Mouse (Mus musculus) hindbrain, embryonic 11.5 days (tissue): ENCODE measurements at regions not wholly inside any gene's neighbourhood (a gene's known extent, or its start where the extent isn't known, plus 50 kb on each side); places are given as distances from the start of the nearest gene placed in this dataset.

Source experiments
- ATAC-seq: fragments of 200-750 bp; cut with Nextera tagmentation; 2 replicates; pipeline ENCODE4 v1.8.0; 2017; ENCODE audit warnings: mild to moderate bottlenecking, moderate TSS enrichment, moderate library complexity; ENCODE audit not compliant: low FRiP score
- DNase-seq: peaks from one replicate; pipeline ENCODE4 v3.0.0-alpha.2; 2015; ENCODE audit warnings: low spot score
- H3K27ac ChIP-seq: fragments of 300-500 bp; sonication (generic); 2 replicates; pipeline ENCODE4 v1.5.1; 2014; ENCODE audit warnings: mild to moderate bottlenecking, low read depth, low read length
- H3K27me3 ChIP-seq: fragments of 300-500 bp; sonication (generic); 2 replicates; pipeline ENCODE4 v1.6.1; 2014; ENCODE audit warnings: mild to moderate bottlenecking, low read length, moderate library complexity, mixed read lengths; ENCODE audit not compliant: control insufficient read depth, insufficient read depth
- H3K36me3 ChIP-seq: fragments of 300-500 bp; sonication (generic); 2 replicates; pipeline ENCODE4 v1.6.1; 2014; ENCODE audit warnings: mild to moderate bottlenecking, low read length, moderate library complexity, mixed read lengths; ENCODE audit not compliant: control insufficient read depth, insufficient read depth
- H3K4me1 ChIP-seq: fragments of 300-500 bp; sonication (generic); replicated peaks from 2 replicates; pipeline ENCODE4 v1.6.1; 2014; ENCODE audit warnings: low read length, mixed read lengths; ENCODE audit not compliant: control insufficient read depth, insufficient read depth
- H3K4me2 ChIP-seq: fragments of 300-500 bp; sonication (generic); replicated peaks from 2 replicates; pipeline ENCODE4 v1.6.1; 2014; ENCODE audit warnings: mild to moderate bottlenecking, low read depth, low read length
- H3K4me3 ChIP-seq: fragments of 300-500 bp; sonication (generic); 2 replicates; pipeline ENCODE4 v1.5.1; 2014; ENCODE audit warnings: low read depth, low read length
- H3K9ac ChIP-seq: fragments of 300-500 bp; sonication (generic); 2 replicates; pipeline ENCODE4 v1.6.1; 2014; ENCODE audit warnings: low read depth, low read length
- H3K9me3 ChIP-seq: fragments of 300-500 bp; sonication (generic); 2 replicates; pipeline ENCODE4 v1.6.1; 2016; ENCODE audit warnings: low read length; ENCODE audit not compliant: control insufficient read depth
- WGBS: fragments of 180-500 bp; shearing (Covaris S2); extraction: QIAGEN DNeasy Blood & Tissue Kit; methylation state at CpG from one replicate; pipeline ENCODE4 v1.1.7; 2014; 5-methylcytosine and 5-hydroxymethylcytosine counted together

DNA sequence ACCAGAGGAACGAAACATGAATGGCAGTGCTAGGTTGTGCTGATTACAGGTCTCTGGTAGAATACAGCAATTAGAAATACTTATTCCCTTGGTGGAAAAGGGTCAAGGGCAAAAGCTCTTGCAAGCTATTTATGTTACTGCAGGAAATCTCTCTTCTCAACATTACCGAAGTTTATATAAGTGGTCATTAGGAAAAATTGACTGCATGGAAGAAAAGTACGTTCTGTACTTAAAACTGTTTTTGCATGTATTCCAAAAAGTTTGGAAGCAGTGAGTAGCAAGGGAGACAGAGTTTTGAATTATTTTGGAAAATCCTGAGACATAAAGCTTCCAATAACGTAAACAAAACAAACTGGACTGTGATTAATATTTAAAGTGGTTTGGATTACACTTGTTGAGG lies 554.6 kb upstream of the Klf6 start:
- no peak overlapping the region for H3K9ac ChIP-seq
- no peaks in the 10 kb centered on the region for H3K36me3 ChIP-seq
- WGBS: 80% methylated on average over 4 of the region's 4 CpGs
- DNase-seq: no peak
- no peak for ATAC-seq
- no peaks in the 10 kb centered on the region for H3K27me3 ChIP-seq
- H3K9me3 ChIP-seq: no peaks in the 10 kb centered on the region
- H3K4me3 ChIP-seq: no peak overlapping the region
- H3K27ac ChIP-seq: no peak overlapping the region
- H3K4me1 ChIP-seq: 0 out of 2 replicates have a peak, but pooled peaks cover 2% of the 10 kb centered on the region
- H3K4me2 ChIP-seq: no peak overlapping the region

DNA sequence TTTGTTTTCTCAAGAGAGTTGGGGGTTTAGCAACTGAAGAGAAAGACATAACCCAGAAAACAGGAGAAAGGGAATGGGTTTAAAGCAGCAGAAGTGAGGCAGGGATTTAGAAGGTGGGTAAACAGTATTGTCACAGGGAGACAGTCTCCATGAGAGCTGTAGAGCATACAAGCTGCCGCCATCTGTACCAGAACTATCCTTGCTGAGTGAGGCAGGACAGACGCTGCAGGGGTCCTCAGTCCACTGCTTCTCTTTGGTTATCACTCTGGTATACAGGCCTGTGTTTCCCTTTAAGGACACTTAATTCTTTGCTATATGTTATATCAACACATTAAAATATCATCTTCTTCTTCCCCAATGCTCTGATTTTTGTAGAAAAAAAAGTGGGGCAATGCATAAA lies 548.0 kb upstream of the Klf6 start:
- DNase-seq (peak; percentile 5), ATAC-seq (no peak)
- Histone ChIP-seq H3K9me3 (no peaks in the 10 kb centered on the region), H3K4me3 (no peak overlapping the region), H3K27ac (no peak overlapping the region), H3K9ac (no peak overlapping the region), H3K4me2 (no peak overlapping the region), H3K36me3 (no peaks in the 10 kb centered on the region), H3K27me3 (no peaks in the 10 kb centered on the region), H3K4me1 (no peaks in the 10 kb centered on the region)
- 35% methylated on average over 2 of the region's 2 CpGs for WGBS

DNA sequence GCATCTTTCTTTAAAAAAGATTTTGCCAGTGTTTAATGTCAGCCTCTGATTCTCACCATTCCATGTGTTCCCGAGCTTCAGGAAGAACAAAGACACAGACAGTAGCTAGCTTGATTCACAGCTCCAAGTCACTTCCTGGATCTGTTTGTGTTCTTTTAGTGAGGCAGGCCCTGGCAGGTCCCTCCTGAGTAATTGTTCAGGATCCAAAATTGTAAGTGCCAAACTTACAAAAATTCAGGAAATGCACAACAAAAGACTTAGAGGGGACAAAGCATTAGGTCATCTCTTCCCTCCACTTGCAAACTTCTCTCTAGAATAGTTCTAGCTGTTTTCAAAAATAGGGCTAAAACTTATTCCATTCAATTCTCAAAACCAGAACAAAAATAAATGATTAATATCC lies 546.3 kb upstream of the Klf6 start:
- DNase-seq (no peak), ATAC-seq (no peak)
- Histone ChIP-seq H3K4me2 (no peak overlapping the region), H3K27ac (no peak overlapping the region), H3K4me1 (no peaks in the 10 kb centered on the region), H3K4me3 (no peak overlapping the region), H3K9me3 (no peaks in the 10 kb centered on the region), H3K9ac (no peak overlapping the region), H3K27me3 (no peaks in the 10 kb centered on the region), H3K36me3 (no peaks in the 10 kb centered on the region)
- 51% methylated on average over 1 of the region's 1 CpGs for WGBS

DNA sequence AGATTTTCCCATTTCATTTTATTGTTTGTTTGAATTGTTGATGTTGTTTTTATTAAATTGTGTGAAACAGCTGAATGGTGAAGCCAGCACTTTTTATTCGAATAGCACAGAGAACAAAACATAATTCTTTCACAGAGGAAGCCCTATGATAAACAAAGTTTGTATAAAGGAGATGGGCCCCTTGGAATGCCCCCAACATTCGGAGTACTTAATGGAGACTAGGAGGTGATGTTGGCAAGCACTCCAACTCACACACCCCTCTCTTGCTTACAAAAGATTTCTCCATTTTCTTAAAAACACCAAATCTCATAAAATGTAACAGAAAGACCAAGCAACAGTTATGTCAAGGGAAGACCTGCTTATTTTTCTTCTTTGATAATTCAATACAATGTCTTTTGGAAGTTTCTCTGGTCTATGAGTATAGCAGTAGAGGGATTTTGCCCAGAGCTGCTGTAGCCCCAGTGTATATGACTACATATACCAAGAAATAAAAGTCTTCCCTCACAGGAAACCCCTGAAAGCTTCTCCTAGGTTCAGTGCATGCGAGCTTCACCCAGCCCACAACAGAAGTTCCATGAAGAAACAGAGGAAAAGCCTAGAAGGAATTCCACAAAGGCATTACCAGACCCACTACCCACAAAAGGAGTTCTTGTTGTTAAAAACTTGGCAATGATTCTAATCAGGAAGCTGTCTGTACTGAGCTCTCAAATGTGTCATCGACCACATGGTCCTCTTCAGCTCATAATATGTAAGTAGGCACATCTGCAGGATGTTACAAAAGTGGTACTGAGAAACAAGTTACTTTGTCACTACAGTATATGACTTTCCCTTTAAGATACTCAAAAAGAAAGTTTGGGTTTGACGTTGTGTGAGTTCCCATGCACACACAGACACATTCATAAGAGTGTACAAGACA lies 543.1 kb upstream of the Klf6 start:
- H3K27ac ChIP-seq: no peak overlapping the region
- ATAC-seq: no peak
- H3K9ac ChIP-seq: no peak overlapping the region
- H3K9me3 ChIP-seq: no peaks in the 10 kb centered on the region
- no peak for DNase-seq
- H3K36me3 ChIP-seq: no peaks in the 10 kb centered on the region
- no peaks in the 10 kb centered on the region for H3K4me1 ChIP-seq
- no peaks in the 10 kb centered on the region for H3K27me3 ChIP-seq
- H3K4me2 ChIP-seq: no peak overlapping the region
- no peak overlapping the region for H3K4me3 ChIP-seq
- 78% methylated on average over 5 of the region's 5 CpGs for WGBS

DNA sequence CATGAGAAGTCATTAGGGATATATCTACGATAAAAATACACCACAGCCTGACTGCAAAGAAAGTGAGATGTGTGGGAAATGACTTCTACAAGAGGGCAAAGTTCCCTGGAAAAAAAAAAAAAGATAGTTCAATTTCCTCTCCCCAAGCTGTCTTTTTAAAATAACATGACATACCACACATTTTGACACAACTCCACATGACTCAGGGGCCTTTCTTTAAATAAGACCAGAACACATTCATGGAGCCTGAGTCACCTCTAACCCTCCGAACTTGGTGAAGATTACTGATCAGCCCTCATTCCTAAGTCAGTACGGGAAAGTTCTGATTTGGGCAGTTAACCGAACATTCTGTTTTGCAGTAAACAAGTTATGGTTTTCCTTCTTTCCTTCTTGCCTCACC lies 515.6 kb upstream of the Klf6 start:
- no peak overlapping the region for H3K4me2 ChIP-seq
- ATAC-seq: no peak
- WGBS: 50% methylated on average over 4 of the region's 4 CpGs

DNA sequence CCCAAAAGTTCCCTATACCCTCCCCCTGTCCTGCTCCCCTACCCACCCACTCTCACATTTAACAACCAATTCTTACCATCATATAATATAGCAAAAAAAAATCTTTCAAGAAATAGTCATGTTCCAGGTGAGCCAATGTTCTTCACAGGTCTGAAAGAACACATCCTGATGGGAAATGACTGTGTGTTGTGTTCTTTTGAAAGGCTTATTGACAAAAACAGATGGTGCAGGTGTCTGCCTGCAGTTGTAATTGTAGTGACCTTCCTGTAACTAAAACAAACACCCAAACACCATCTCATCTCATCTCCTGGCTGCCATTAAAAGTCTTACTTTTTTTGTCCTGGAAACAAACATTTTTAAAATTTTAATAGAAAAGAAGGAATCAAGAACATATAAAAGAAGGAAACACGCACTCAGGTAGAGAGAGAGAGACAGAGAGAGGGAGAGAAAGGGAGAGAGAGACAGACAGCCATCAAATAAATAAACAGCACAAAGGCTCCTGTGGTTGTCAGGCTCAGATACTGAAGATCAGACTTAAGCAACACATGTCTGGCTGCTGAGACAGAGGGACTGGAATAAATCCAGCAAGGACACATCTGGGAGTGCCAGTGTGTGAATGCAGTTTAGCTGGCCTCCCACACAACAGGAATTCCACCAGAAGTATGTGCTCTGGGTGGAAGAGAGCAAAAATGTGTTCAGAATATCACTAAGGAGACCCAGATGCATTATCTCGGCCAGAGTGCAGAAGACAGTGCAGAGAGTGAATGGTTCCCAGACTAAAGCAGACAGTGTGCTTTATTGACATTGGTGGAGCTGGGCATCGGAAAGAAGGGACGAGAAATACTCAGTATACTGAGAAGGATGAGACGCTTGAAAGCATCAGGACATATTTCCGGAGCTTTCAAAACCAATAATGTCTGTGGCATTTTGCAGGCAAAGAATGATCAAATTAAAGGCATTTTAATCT lies 513.5 kb upstream of the Klf6 start:
- no peak for ATAC-seq
- no peak overlapping the region for H3K4me3 ChIP-seq
- peak; percentile 7 for DNase-seq
- H3K27ac ChIP-seq: no peak overlapping the region
- no peak overlapping the region for H3K9ac ChIP-seq
- H3K27me3 ChIP-seq: no peaks in the 10 kb centered on the region
- no peaks in the 10 kb centered on the region for H3K4me1 ChIP-seq
- H3K9me3 ChIP-seq: no peaks in the 10 kb centered on the region
- no peaks in the 10 kb centered on the region for H3K36me3 ChIP-seq
- WGBS: 69% methylated on average over 6 of the region's 6 CpGs
- H3K4me2 ChIP-seq: no peak overlapping the region

More for the DNA sequence above, 515.6 kb upstream of the Klf6 start:
- Histone ChIP-seq H3K4me3 (no peak overlapping the region), H3K36me3 (no peaks in the 10 kb centered on the region), H3K9ac (no peak overlapping the region), H3K4me1 (no peaks in the 10 kb centered on the region), H3K27ac (no peak overlapping the region), H3K27me3 (no peaks in the 10 kb centered on the region), H3K9me3 (no peaks in the 10 kb centered on the region)
- no peak for DNase-seq

DNA sequence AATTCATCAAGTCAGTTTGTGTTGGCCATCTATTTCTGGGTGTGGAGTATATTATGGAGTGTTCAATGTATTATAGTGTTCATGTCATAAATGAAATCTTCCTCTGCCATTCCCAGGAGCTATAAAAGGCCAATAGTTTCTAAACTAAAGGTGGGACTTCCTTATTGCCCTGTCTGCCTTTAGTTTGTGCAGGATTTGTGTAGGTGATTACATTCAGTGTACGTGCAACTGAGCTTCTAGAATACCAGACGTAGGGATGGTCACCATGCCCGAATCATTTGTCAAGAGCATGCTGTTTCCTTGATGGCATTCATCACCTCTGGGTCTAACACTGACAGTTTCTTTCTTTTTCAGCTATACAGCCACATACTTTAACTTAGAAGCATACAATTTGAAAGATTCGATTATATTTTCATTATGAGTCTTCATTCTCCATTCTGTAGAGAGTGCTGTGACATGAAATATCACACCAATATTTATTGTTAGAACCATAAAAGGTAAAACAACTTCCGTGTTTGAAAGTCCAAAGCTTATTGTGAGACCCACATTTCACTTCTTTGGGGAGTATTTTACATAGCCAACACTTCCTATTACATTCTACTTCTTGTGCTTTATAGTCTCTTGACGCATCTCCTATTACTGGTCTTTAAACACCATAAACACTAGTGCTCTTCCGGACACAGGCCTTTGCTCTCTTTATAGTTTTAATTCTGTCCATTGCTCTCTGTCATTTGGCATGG lies 494.1 kb upstream of the Klf6 start:
- H3K9me3 ChIP-seq: no peaks in the 10 kb centered on the region
- H3K4me3 ChIP-seq: no peak overlapping the region
- no peaks in the 10 kb centered on the region for H3K36me3 ChIP-seq
- no peaks in the 10 kb centered on the region for H3K4me1 ChIP-seq
- H3K27ac ChIP-seq: no peak overlapping the region
- WGBS: 86% methylated on average over 7 of the region's 7 CpGs
- DNase-seq (no peak), ATAC-seq (no peak)
- H3K27me3 ChIP-seq: no peaks in the 10 kb centered on the region
- no peak overlapping the region for H3K9ac ChIP-seq
- no peak overlapping the region for H3K4me2 ChIP-seq

DNA sequence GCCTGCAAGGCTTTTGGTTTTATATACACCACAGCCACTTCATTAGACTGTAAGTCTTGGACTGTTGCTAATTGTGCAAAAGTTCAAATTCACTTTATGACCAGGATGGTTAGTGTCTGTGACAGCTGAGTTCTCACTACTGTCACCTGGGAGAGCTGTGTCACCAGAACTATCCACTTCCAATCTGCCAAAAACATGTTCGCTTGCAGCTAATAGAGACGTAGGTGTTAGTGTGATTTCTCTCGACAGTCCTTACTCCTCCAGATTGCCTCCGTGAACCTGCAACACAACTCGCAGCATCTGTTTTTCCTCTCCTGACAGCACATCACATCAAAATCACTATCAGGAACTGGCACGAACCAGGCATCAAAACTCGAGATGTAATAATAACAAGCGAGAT lies 491.3 kb upstream of the Klf6 start:
- H3K9ac ChIP-seq: no peak overlapping the region
- DNase-seq: no peak
- H3K36me3 ChIP-seq: no peaks in the 10 kb centered on the region
- no peak overlapping the region for H3K4me3 ChIP-seq
- H3K27me3 ChIP-seq: no peaks in the 10 kb centered on the region
- 87% methylated on average over 8 of the region's 8 CpGs for WGBS
- H3K4me1 ChIP-seq: no peaks in the 10 kb centered on the region
- no peak overlapping the region for H3K4me2 ChIP-seq
- H3K27ac ChIP-seq: no peak overlapping the region
- H3K9me3 ChIP-seq: no peaks in the 10 kb centered on the region
- ATAC-seq: no peak
